Mouse (Mus musculus) activated CD4-positive, CD25-positive, alpha-beta regulatory T cell, adult 4 months (primary cell): ENCODE measurements around the gene Pparg. TPM values are rescaled to one million over a fixed set of nuclear protein-coding genes. Genes with fewer than 3 reads are reported as not detected.

Source experiments
- ATAC-seq: one replicate; pipeline ENCODE4 v1.8.0; 2017
- polyA plus RNA-seq, 2 experiments: library from polyadenylated mRNA; unstranded; fragments of 100-300 nt; shearing (Covaris generic); gene quantifications; one replicate each; pipeline ENCODE4 v1.2.1; 2017

Gene Pparg
- polyA plus RNA-seq, 2 experiments from 2014 or later = 0.78 to 1.6 TPM

GRCm38 (mm10) chr6:115506425-115506824 lies 145.7 kb downstream of the Pparg start:
- ATAC-seq = no peak

- no peak for ATAC-seq
These were observed 150.7 kb downstream of the Pparg start for GRCm38 (mm10) chr6:115511447-115511846.

- ATAC-seq = no peak
These were observed 152.5 kb downstream of the Pparg start for GRCm38 (mm10) chr6:115513207-115513606.

GRCm38 (mm10) chr6:115517904-115518303 lies 157.2 kb downstream of the Pparg start:
- no peak for ATAC-seq

GRCm38 (mm10) chr6:115518352-115518751 lies 157.6 kb downstream of the Pparg start:
- ATAC-seq = no peak

GRCm38 (mm10) chr6:115519275-115519699 lies 158.5 kb downstream of the Pparg start:
- ATAC-seq = peak; percentile 49

- ATAC-seq = no peak
These were observed 161.2 kb downstream of the Pparg start for GRCm38 (mm10) chr6:115521923-115522322.

GRCm38 (mm10) chr6:115522691-115523146 lies 162.0 kb downstream of the Pparg start:
- no peak for ATAC-seq

- ATAC-seq = no peak
These were observed 162.4 kb downstream of the Pparg start for GRCm38 (mm10) chr6:115523201-115523600.

GRCm38 (mm10) chr6:115524449-115524990 lies 163.8 kb downstream of the Pparg start:
- ATAC-seq = peak; percentile 69

- ATAC-seq = no peak
These were observed 166.7 kb downstream of the Pparg start for GRCm38 (mm10) chr6:115527418-115527817.

- peak; percentile 53 for ATAC-seq
These were observed 167.6 kb downstream of the Pparg start for GRCm38 (mm10) chr6:115528372-115528771.

GRCm38 (mm10) chr6:115534617-115535016 lies 173.9 kb downstream of the Pparg start:
- ATAC-seq = no peak

GRCm38 (mm10) chr6:115536169-115536568 lies 175.4 kb downstream of the Pparg start:
- no peak for ATAC-seq

GRCm38 (mm10) chr6:115538645-115539429 lies 178.1 kb downstream of the Pparg start:
- ATAC-seq = peak; percentile 94

Other genes starting within 250 kb of the Pparg start
- not detected for gene Syn2, start 226.0 kb upstream of the Pparg start, polyA plus RNA-seq
- gene Gm17482, start 133.6 kb upstream of the Pparg start, polyA plus RNA-seq = not detected
- under 1 TPM in 1 of 2 experiments, not detected in 1; 0.25 TPM for gene Timp4, start 108.7 kb upstream of the Pparg start, polyA plus RNA-seq
- 10 to 100 TPM in 1 of 2 experiments, 1 to 10 TPM in 1; 9.8 to 12.4 TPM for gene Tsen2, start 183.7 kb downstream of the Pparg start, polyA plus RNA-seq
- gene Mkrn2os, start 231.6 kb downstream of the Pparg start, polyA plus RNA-seq = under 1 TPM; 0.19 to 0.40 TPM
- gene Mkrn2, start 241.0 kb downstream of the Pparg start, polyA plus RNA-seq = 10 to 100 TPM; 23.3 to 29.6 TPM